Mouse (Mus musculus) forebrain, embryonic 12.5 days (tissue): ENCODE measurements around the gene Gm42674. TPM values are rescaled to one million over a fixed set of nuclear protein-coding genes. Genes with fewer than 3 reads are reported as not detected.

Experiments used
- polyA plus RNA-seq: library from polyadenylated mRNA; unstranded; fragments of >200 nt; fragmentation: Nextera tagmentation; extraction: Ambion mirVana; gene quantifications from 2 replicates; pipeline ENCODE4 v1.2.1, GENCODE M21; 2016

Gene Gm42674
- polyA plus RNA-seq, 1 experiment from 2014 or later = not detected

Other genes starting within 250 kb of the Gm42674 start
- gene Slc27a3, start 212.0 kb upstream of the Gm42674 start, polyA plus RNA-seq = 14.7 and 18.3 TPM in 2 replicates
- gene Ints3, start 168.3 kb upstream of the Gm42674 start, polyA plus RNA-seq = 42.8 and 45.1 TPM in 2 replicates
- 1.6 and 2.2 TPM in 2 replicates for gene Npr1, start 136.0 kb upstream of the Gm42674 start, polyA plus RNA-seq
- gene Ilf2, start 125.8 kb upstream of the Gm42674 start, polyA plus RNA-seq = 351 and 352 TPM in 2 replicates
- 71.7 and 73.2 TPM in 2 replicates for gene Snapin, start 110.9 kb upstream of the Gm42674 start, polyA plus RNA-seq
- 228 and 238 TPM in 2 replicates for gene Chtop, start 92.4 kb upstream of the Gm42674 start, polyA plus RNA-seq
- 5.1 and 7.0 TPM in 2 replicates for gene S100a1, start 87.5 kb upstream of the Gm42674 start, polyA plus RNA-seq
- gene S100a13, start 87.5 kb upstream of the Gm42674 start, polyA plus RNA-seq = 8.1 and 8.6 TPM in 2 replicates
- 0.19 and 0.24 TPM in 2 replicates for gene S100a14, start 75.0 kb upstream of the Gm42674 start, polyA plus RNA-seq
- gene S100a16, start 64.7 kb upstream of the Gm42674 start, polyA plus RNA-seq = 26.8 and 27.3 TPM in 2 replicates
- not detected in 2 replicates for gene S100a3, start 41.3 kb upstream of the Gm42674 start, polyA plus RNA-seq
- gene S100a2, start 11.7 kb upstream of the Gm42674 start, polyA plus RNA-seq = not detected in 2 replicates
- 1.6 and 1.7 TPM in 2 replicates for gene S100a4, start 1.9 kb downstream of the Gm42674 start, polyA plus RNA-seq
- 0.56 TPM in 1 of 2 replicates, not detected in the other for gene S100a5, start 6.6 kb downstream of the Gm42674 start, polyA plus RNA-seq
- 20.1 and 22.2 TPM in 2 replicates for gene S100a6, start 11.0 kb downstream of the Gm42674 start, polyA plus RNA-seq
- not detected in 2 replicates for gene S100a7a, start 52.1 kb downstream of the Gm42674 start, polyA plus RNA-seq
- 4.4 and 5.2 TPM in 2 replicates for gene S100a8, start 67.1 kb downstream of the Gm42674 start, polyA plus RNA-seq
- 2.6 and 3.8 TPM in 2 replicates for gene S100a9, start 93.8 kb downstream of the Gm42674 start, polyA plus RNA-seq
- not detected in 2 replicates for gene Pglyrp4, start 125.0 kb downstream of the Gm42674 start, polyA plus RNA-seq
- gene Gm5849, start 176.0 kb downstream of the Gm42674 start, polyA plus RNA-seq = not detected in 2 replicates